Mouse (Mus musculus) effector memory CD4-positive, alpha-beta T cell, adult 7 months (primary cell): Measurements from ENCODE around the gene Prl5a1. TPM values are rescaled to one million over a fixed set of nuclear protein-coding genes. Genes with fewer than 3 reads are reported as not detected.

Experiments used
- polyA plus RNA-seq: library from polyadenylated mRNA; unstranded; fragments of 100-300 nt; shearing (Covaris generic); gene quantifications from one replicate; pipeline ENCODE4 v1.2.1, GENCODE M21; 2017

Prl5a1 gene
- not detected for polyA plus RNA-seq

GRCm38 (mm10) chr13:28142184-28142583, at the start of gene Prl5a1:
TSS of gene Prl5a1 (plus strand) at chr13:28142484.

Other genes with a start within 250 kb of the Prl5a1 start
- not detected for gene Prl4a1, start 126.3 kb upstream of the Prl5a1 start, polyA plus RNA-seq
- 2.3 TPM for gene Gm11361, start 115.0 kb downstream of the Prl5a1 start, polyA plus RNA-seq